Mouse (Mus musculus) MEL (cell line): ENCODE data around the gene Aff3.

Experiments
- CTCF ChIP-seq, 3 experiments: IDR thresholded peaks in 2 of 3; conservative IDR thresholded peaks in 1 of 3; 2 replicates each; pipeline ENCODE4 v1.5.1; 2011 to 2012; ENCODE audit warnings: low read length in 3 of 3, low read depth in 2 of 3, mild to moderate bottlenecking in 2 of 3, improper control_type of control experiment in 1 of 3, inconsistent platforms in 1 of 3, mixed read lengths in 1 of 3, moderate library complexity in 1 of 3; ENCODE audit not compliant: control insufficient read depth in 1 of 3, insufficient read depth in 1 of 3, poor library complexity in 1 of 3, severe bottlenecking in 1 of 3
- ELF1 ChIP-seq: IDR thresholded peaks from 2 replicates; pipeline ENCODE4 v1.6.1; 2014; ENCODE audit warnings: low read depth, mild to moderate bottlenecking, inconsistent platforms, low read length, improper control_type of control experiment, moderate library complexity
- EP300 ChIP-seq, 2 experiments: IDR thresholded peaks; 2 replicates each; pipeline ENCODE4 v1.6.1; 2011; ENCODE audit warnings: improper control_type of control experiment in 2 of 2, low read length in 2 of 2, low read depth in 1 of 2, mild to moderate bottlenecking in 1 of 2
- JUND ChIP-seq: IDR thresholded peaks from 2 replicates; pipeline ENCODE4 v1.6.1; 2011; ENCODE audit warnings: low read depth, mild to moderate bottlenecking, improper control_type of control experiment, low read length
- NRF1 ChIP-seq: IDR thresholded peaks from 2 replicates; pipeline ENCODE4 v1.6.1; 2014; ENCODE audit warnings: low read depth, mild to moderate bottlenecking, inconsistent platforms, low read length, improper control_type of control experiment, moderate library complexity; ENCODE audit not compliant: poor library complexity, insufficient read depth, severe bottlenecking
- POLR2A ChIP-seq, 2 experiments: IDR thresholded peaks; 2 replicates each; pipeline ENCODE4 v1.6.1; 2011 to 2012; ENCODE audit warnings: low read length in 2 of 2, mild to moderate bottlenecking in 2 of 2, control low read depth in 1 of 2, improper control_type of control experiment in 1 of 2, low read depth in 1 of 2, moderate library complexity in 1 of 2; ENCODE audit not compliant: control insufficient read depth in 1 of 2, insufficient read depth in 1 of 2, poor library complexity in 1 of 2
- RAD21 ChIP-seq: IDR thresholded peaks from 2 replicates; pipeline ENCODE4 v1.6.1; 2011; ENCODE audit warnings: mild to moderate bottlenecking, low read depth, low read length, improper control_type of control experiment
- TCF12 ChIP-seq: IDR thresholded peaks from 2 replicates; pipeline ENCODE4 v1.6.1; 2014; ENCODE audit warnings: low read depth, mild to moderate bottlenecking, inconsistent platforms, low read length, improper control_type of control experiment, moderate library complexity
- UBTF ChIP-seq: IDR thresholded peaks from 2 replicates; pipeline ENCODE4 v1.6.1; 2012; ENCODE audit warnings: low read depth, mild to moderate bottlenecking, inconsistent platforms, low read length, improper control_type of control experiment, moderate library complexity, borderline replicate concordance; ENCODE audit not compliant: insufficient read depth
- ZKSCAN1 ChIP-seq: IDR thresholded peaks from 2 replicates; pipeline ENCODE4 v1.6.1; 2012; ENCODE audit warnings: low read depth, mild to moderate bottlenecking, inconsistent platforms, low read length, improper control_type of control experiment, moderate library complexity

- TF ChIP-seq EP300 (IDR thresholded peaks at IDR 0.05; ENCODE audit: low read depth in 1 of 2, low read length in 2 of 2) (no peak), ZKSCAN1 (no peak), CTCF (IDR thresholded peaks at IDR 0.05 in 2 of 3, conservative IDR thresholded peaks at IDR 0.05 in 1 of 3; ENCODE audit: control insufficient read depth in 1 of 3, insufficient read depth in 1 of 3, low read depth in 2 of 3, low read length in 3 of 3, poor library complexity in 1 of 3, severe bottlenecking in 1 of 3) (no peak), ELF1 (no peak), JUND (no peak), NRF1 (no peak), TCF12 (no peak), UBTF (no peak), RAD21 (no peak), POLR2A (IDR thresholded peaks at IDR 0.05; ENCODE audit: control insufficient read depth in 1 of 2, insufficient read depth in 1 of 2, low read depth in 1 of 2, low read length in 2 of 2, poor library complexity in 1 of 2) (no peak)
Measured at GRCm38 (mm10) chr1:38627683-38628361, 36.9 kb downstream of the Aff3 start.
